Mouse (Mus musculus): ENCODE results near the gene Clcnka. TPM values are rescaled to one million over a fixed set of nuclear protein-coding genes. Genes with fewer than 3 reads are reported as not detected.

The Clcnka gene
- polyA plus RNA-seq, 1 experiment from 2014 or later: not detected

- 43% methylated on average over 7 of the region's 7 CpGs for WGBS
- Histone ChIP-seq H3K4me2 (no peak overlapping the region), H3K9me3 (no peaks in the 10 kb centered on the region), H3K4me1 (peaks cover 22% of the 10 kb centered on the region), H3K9ac (no peak overlapping the region), H3K4me3 (no peak overlapping the region), H3K27ac (replicated peaks) (no peak overlapping the region), H3K27me3 (replicated peaks) (peaks cover 73% of the 10 kb centered on the region), H3K36me3 (no peaks in the 10 kb centered on the region)
- no peak for ATAC-seq (ENCODE audit: extremely low read depth, insufficient number of reproducible peaks, low FRiP score, low TSS enrichment)
These were observed 32.6 kb downstream of the Clcnka start for GRCm38 (mm10) chr4:141365876-141366275.

GRCm38 (mm10) chr4:141365126-141365525 is 33.4 kb downstream of the Clcnka start:
- peaks cover 73% of the 10 kb centered on the region for H3K27me3 ChIP-seq (replicated peaks)
- ATAC-seq (ENCODE audit: extremely low read depth, insufficient number of reproducible peaks, low FRiP score, low TSS enrichment): no peak
- WGBS: 54% methylated on average over 8 of the region's 8 CpGs
- no peaks in the 10 kb centered on the region for H3K9me3 ChIP-seq
- no peaks in the 10 kb centered on the region for H3K36me3 ChIP-seq
- H3K4me1 ChIP-seq: peaks cover 22% of the 10 kb centered on the region
- no peak overlapping the region for H3K4me2 ChIP-seq
- no peak overlapping the region for H3K4me3 ChIP-seq
- 0 out of 2 replicates have a peak overlapping the region, but pooled peaks have one; percentile 7 for H3K9ac ChIP-seq
- no peak overlapping the region for H3K27ac ChIP-seq (replicated peaks)

- Histone ChIP-seq H3K36me3 (no peaks in the 10 kb centered on the region), H3K4me3 (no peak overlapping the region), H3K4me1 (peaks cover 17% of the 10 kb centered on the region), H3K27ac (replicated peaks) (no peak overlapping the region), H3K9ac (no peak overlapping the region), H3K4me2 (peak overlapping the region; percentile 18; the same call in 1 of the 2 replicates), H3K9me3 (no peaks in the 10 kb centered on the region), H3K27me3 (replicated peaks) (peaks cover 54% of the 10 kb centered on the region)
- no peak for ATAC-seq (ENCODE audit: extremely low read depth, insufficient number of reproducible peaks, low FRiP score, low TSS enrichment)
- WGBS: 28% methylated on average over 11 of the region's 11 CpGs
These were observed 35.5 kb downstream of the Clcnka start for GRCm38 (mm10) chr4:141362937-141363548.

- ATAC-seq (ENCODE audit: extremely low read depth, insufficient number of reproducible peaks, low FRiP score, low TSS enrichment): no peak
- 40% methylated on average over 7 of the region's 7 CpGs for WGBS
These were observed 37.7 kb downstream of the Clcnka start for GRCm38 (mm10) chr4:141360846-141361245.

GRCm38 (mm10) chr4:141359222-141359621 is 39.3 kb downstream of the Clcnka start:
- 0 out of 2 replicates have a peak, but pooled peaks cover 4% of the 10 kb centered on the region for H3K9me3 ChIP-seq
- no peak overlapping the region for H3K4me3 ChIP-seq
- H3K27me3 ChIP-seq (replicated peaks): peaks cover 16% of the 10 kb centered on the region
- WGBS: 74% methylated on average over 6 of the region's 6 CpGs
- no peak for ATAC-seq (ENCODE audit: extremely low read depth, insufficient number of reproducible peaks, low FRiP score, low TSS enrichment)
- no peak overlapping the region for H3K27ac ChIP-seq (replicated peaks)
- H3K4me2 ChIP-seq: no peak overlapping the region
- H3K9ac ChIP-seq: no peak overlapping the region
- H3K4me1 ChIP-seq: peaks cover 8% of the 10 kb centered on the region; the same call in 1 of the 2 replicates
- no peaks in the 10 kb centered on the region for H3K36me3 ChIP-seq

More at GRCm38 (mm10) chr4:141360846-141361245, 37.7 kb downstream of the Clcnka start:
- H3K27ac ChIP-seq (replicated peaks): no peak overlapping the region
- H3K9me3 ChIP-seq: 0 out of 2 replicates have a peak, but pooled peaks cover 4% of the 10 kb centered on the region
- H3K4me1 ChIP-seq: peaks cover 8% of the 10 kb centered on the region; the same call in 1 of the 2 replicates
- peaks cover 32% of the 10 kb centered on the region for H3K27me3 ChIP-seq (replicated peaks)
- no peak overlapping the region for H3K9ac ChIP-seq
- H3K36me3 ChIP-seq: no peaks in the 10 kb centered on the region
- H3K4me2 ChIP-seq: no peak overlapping the region
- no peak overlapping the region for H3K4me3 ChIP-seq

GRCm38 (mm10) chr4:141357811-141358210 is 40.7 kb downstream of the Clcnka start:
- 0 out of 2 replicates have a peak, but pooled peaks cover 4% of the 10 kb centered on the region for H3K9me3 ChIP-seq
- H3K4me1 ChIP-seq: peaks cover 5% of the 10 kb centered on the region; the same call in 1 of the 2 replicates
- H3K4me3 ChIP-seq: no peak overlapping the region
- peaks cover 6% of the 10 kb centered on the region; the same call in 1 of the 2 replicates for H3K27me3 ChIP-seq (replicated peaks)
- H3K36me3 ChIP-seq: no peaks in the 10 kb centered on the region
- H3K9ac ChIP-seq: no peak overlapping the region
- H3K27ac ChIP-seq (replicated peaks): no peak overlapping the region
- ATAC-seq (ENCODE audit: extremely low read depth, insufficient number of reproducible peaks, low FRiP score, low TSS enrichment): no peak
- H3K4me2 ChIP-seq: no peak overlapping the region

GRCm38 (mm10) chr4:141353868-141354267 is 44.7 kb downstream of the Clcnka start:
- H3K27ac ChIP-seq (replicated peaks): no peak overlapping the region
- no peak overlapping the region for H3K4me3 ChIP-seq
- H3K9ac ChIP-seq: 0 out of 2 replicates have a peak overlapping the region, but pooled peaks have one; percentile 40
- 0 out of 2 replicates have a peak, but pooled peaks cover 3% of the 10 kb centered on the region for H3K4me1 ChIP-seq
- 70% methylated on average over 8 of the region's 8 CpGs for WGBS
- ATAC-seq (ENCODE audit: extremely low read depth, insufficient number of reproducible peaks, low FRiP score, low TSS enrichment): no peak
- 0 out of 2 replicates have a peak, but pooled peaks cover 2% of the 10 kb centered on the region for H3K27me3 ChIP-seq (replicated peaks)
- H3K4me2 ChIP-seq: no peak overlapping the region
- H3K36me3 ChIP-seq: no peaks in the 10 kb centered on the region
- 0 out of 2 replicates have a peak, but pooled peaks cover 4% of the 10 kb centered on the region for H3K9me3 ChIP-seq

- Histone ChIP-seq H3K4me1 (0 out of 2 replicates have a peak, but pooled peaks cover 6% of the 10 kb centered on the region), H3K9me3 (0 out of 2 replicates have a peak, but pooled peaks cover 4% of the 10 kb centered on the region), H3K27ac (replicated peaks) (no peak overlapping the region), H3K9ac (no peak overlapping the region), H3K27me3 (replicated peaks) (0 out of 2 replicates have a peak, but pooled peaks cover 2% of the 10 kb centered on the region), H3K36me3 (no peaks in the 10 kb centered on the region), H3K4me2 (no peak overlapping the region), H3K4me3 (no peak overlapping the region)
- ATAC-seq (ENCODE audit: extremely low read depth, insufficient number of reproducible peaks, low FRiP score, low TSS enrichment): no peak
- WGBS: 77% methylated on average over 5 of the region's 5 CpGs
These were observed 45.5 kb downstream of the Clcnka start for GRCm38 (mm10) chr4:141352986-141353385.

GRCm38 (mm10) chr4:141351972-141352371 is 46.6 kb downstream of the Clcnka start:
- H3K27me3 ChIP-seq (replicated peaks): 0 out of 2 replicates have a peak, but pooled peaks cover 2% of the 10 kb centered on the region
- H3K9me3 ChIP-seq: no peaks in the 10 kb centered on the region
- no peak overlapping the region for H3K27ac ChIP-seq (replicated peaks)
- peaks cover 15% of the 10 kb centered on the region for H3K4me1 ChIP-seq
- H3K36me3 ChIP-seq: no peaks in the 10 kb centered on the region
- no peak for ATAC-seq (ENCODE audit: extremely low read depth, insufficient number of reproducible peaks, low FRiP score, low TSS enrichment)
- no peak overlapping the region for H3K9ac ChIP-seq
- no peak overlapping the region for H3K4me3 ChIP-seq
- H3K4me2 ChIP-seq: no peak overlapping the region
- 60% methylated on average over 7 of the region's 7 CpGs for WGBS

- H3K27ac ChIP-seq (replicated peaks): no peak overlapping the region
- no peak overlapping the region for H3K4me2 ChIP-seq
- H3K4me1 ChIP-seq: peaks cover 16% of the 10 kb centered on the region
- H3K4me3 ChIP-seq: no peak overlapping the region
- no peak; the same call in 1 of the 2 replicates for ATAC-seq (ENCODE audit: extremely low read depth, insufficient number of reproducible peaks, low FRiP score, low TSS enrichment)
- 0 out of 2 replicates have a peak, but pooled peaks cover 2% of the 10 kb centered on the region for H3K27me3 ChIP-seq (replicated peaks)
- WGBS: 77% methylated on average over 12 of the region's 12 CpGs
- no peaks in the 10 kb centered on the region for H3K9me3 ChIP-seq
- no peaks in the 10 kb centered on the region for H3K36me3 ChIP-seq
- no peak overlapping the region for H3K9ac ChIP-seq
These were observed 48.5 kb downstream of the Clcnka start for GRCm38 (mm10) chr4:141350015-141350414.

- 0 out of 2 replicates have a peak, but pooled peaks cover 2% of the 10 kb centered on the region for H3K27me3 ChIP-seq (replicated peaks)
- no peaks in the 10 kb centered on the region for H3K9me3 ChIP-seq
- H3K36me3 ChIP-seq: no peaks in the 10 kb centered on the region
- no peak for ATAC-seq (ENCODE audit: extremely low read depth, insufficient number of reproducible peaks, low FRiP score, low TSS enrichment)
- no peak overlapping the region for H3K4me2 ChIP-seq
- peaks cover 16% of the 10 kb centered on the region for H3K4me1 ChIP-seq
- H3K4me3 ChIP-seq: no peak overlapping the region
- 74% methylated on average over 11 of the region's 11 CpGs for WGBS
- no peak overlapping the region for H3K27ac ChIP-seq (replicated peaks)
- no peak overlapping the region for H3K9ac ChIP-seq
These were observed 49.9 kb downstream of the Clcnka start for GRCm38 (mm10) chr4:141348616-141349015.
